ENCODE assay signal across 9 mouse cellular contexts in the genomic region with DNA sequence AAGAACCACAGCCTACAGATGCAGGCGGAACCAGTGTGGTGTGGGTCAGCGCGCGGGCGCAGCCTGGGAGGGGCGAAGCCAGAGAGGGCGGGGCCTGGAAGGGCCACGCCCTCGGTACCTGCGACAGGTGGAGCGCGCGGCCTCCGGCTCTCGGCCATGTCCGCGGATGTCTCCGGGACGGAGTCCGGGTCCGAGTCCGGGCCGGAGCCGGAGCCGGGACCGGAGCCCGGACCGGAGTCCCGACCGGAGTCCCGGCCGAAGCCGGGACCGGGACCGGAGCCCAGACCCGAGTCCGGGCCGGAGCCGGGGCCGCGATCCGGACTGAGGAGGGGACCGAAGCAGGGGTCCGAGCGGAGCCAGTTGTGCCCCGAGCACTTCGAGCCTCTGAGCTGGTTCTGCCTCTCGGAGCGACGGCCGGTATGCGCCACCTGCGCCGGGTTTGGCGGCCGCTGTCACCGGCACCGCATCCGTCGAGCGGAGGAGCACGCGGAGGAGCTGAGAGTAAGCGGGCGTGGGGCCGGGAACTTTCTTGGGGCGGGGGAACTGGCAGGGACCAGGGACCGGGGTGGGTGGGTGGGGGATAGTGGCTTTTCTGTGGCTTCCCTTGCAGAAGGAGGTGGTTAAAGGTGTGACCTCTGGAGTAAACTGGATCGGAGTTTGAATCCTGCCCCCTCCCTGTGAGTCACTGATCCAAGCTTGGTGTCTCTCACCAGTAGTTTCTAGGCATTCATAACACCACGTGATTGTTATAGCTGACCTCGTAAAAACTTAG. TPM values are rescaled to one million over a fixed set of nuclear protein-coding genes. Genes with fewer than 3 reads are reported as not detected.
A peak's percentile ranks its signal among the peaks of the same experiment; 100 is the strongest.
DNase-seq lines count a peak whose midpoint lies in the region; ATAC-seq lines count a peak whose summit lies in the region.
"Had no signal": no experiment of that assay in that cellular context is flagged by ENCODE, and none has a peak within 500 bp of the region (broad histone marks: within the 10 kb centered on the region; RNA-seq: fewer than 3 reads in every experiment).

A gene (plus strand): TSS at position 117 of the 772 bp plus-strand sequence.

- H3K36me3 ChIP-seq in limb, embryonic 10.5 days: no peaks in the 10 kb centered on the region
- no peaks in the 10 kb centered on the region for H3K36me3 ChIP-seq in stomach, embryonic 14.5 days (ENCODE audit: control insufficient read depth, insufficient read depth, low read length)
- H3K36me3 ChIP-seq: G1E had no signal

- peak; percentile 24 for DNase-seq in gastrocnemius, postnatal 14 days
- DNase-seq in gastrocnemius, adult 8-10 months (ENCODE audit: low spot score in 2 of 2): no peak
- DNase-seq in embryo, embryonic 10.5 days (ENCODE audit: low spot score): peak; percentile 44
- DNase-seq in heart, postnatal 14 days: peak; percentile 24 to 27
- DNase-seq in limb, embryonic 10.5 days (ENCODE audit: low spot score): peak; percentile 58
- no peak for DNase-seq in layer of hippocampus, adult 11-12 months (ENCODE audit: low spot score)

- H3K27me3 ChIP-seq in limb, embryonic 10.5 days (ENCODE audit: low read depth, poor library complexity, severe bottlenecking): peaks cover 54% of the 10 kb centered on the region
- no peaks in the 10 kb centered on the region for H3K27me3 ChIP-seq in stomach, embryonic 14.5 days (ENCODE audit: control insufficient read depth, insufficient read depth, low read length)

- peaks cover 13% of the 10 kb centered on the region for H3K4me1 ChIP-seq in limb, embryonic 10.5 days
- H3K4me1 ChIP-seq in stomach, embryonic 14.5 days (ENCODE audit: control insufficient read depth, insufficient read depth, low read length): no peaks in the 10 kb centered on the region; the same call in 1 of the 2 replicates

- peak within 1 kb of the TSS; percentile 55 for H3K4me3 ChIP-seq in limb, embryonic 10.5 days
- peak within 1 kb of the TSS; percentile 48 for H3K4me3 ChIP-seq in stomach, embryonic 14.5 days (ENCODE audit: low read depth, low read length)

- peak within 1 kb of the TSS; percentile 30; the same call in 1 of the 2 replicates for H3K9ac ChIP-seq in stomach, embryonic 14.5 days (replicated peaks; ENCODE audit: low read depth, low read length)

- intact Hi-C loops in gastrocnemius, postnatal 14 days (cut with DNase I; ENCODE audit: low total_unique reads): no loop called here
- intact Hi-C loops in heart, postnatal 14 days (cut with DNase I): no loop called here

- peak within 1 kb of the TSS; percentile 87 for H3K4me2 ChIP-seq in stomach, embryonic 14.5 days (replicated peaks; ENCODE audit: low read depth, low read length)

- no peaks in the 10 kb centered on the region for H3K9me3 ChIP-seq in limb, embryonic 10.5 days (replicated peaks)
- H3K9me3 ChIP-seq in stomach, embryonic 14.5 days (ENCODE audit: control insufficient read depth, low read depth, low read length): no peaks in the 10 kb centered on the region
- H3K9me3 ChIP-seq: G1E had no signal

- H3K27ac ChIP-seq in limb, embryonic 10.5 days: no peak within 1 kb of the TSS
- H3K27ac ChIP-seq in stomach, embryonic 14.5 days (ENCODE audit: low read length): no peak within 1 kb of the TSS

- peak; percentile 62 for ATAC-seq in megakaryocyte-erythroid progenitor cell, adult 5-6 weeks (replicated peaks; ENCODE audit: low FRiP score, low TSS enrichment, poor library complexity, severe bottlenecking)
- ATAC-seq in stomach, embryonic 14.5 days (ENCODE audit: insufficient number of reproducible peaks, insufficient read depth, low FRiP score, low read depth): peak; percentile 85

- 3% methylated on average over 71 of the region's 71 CpGs for WGBS in limb, embryonic 10.5 days
- 3% methylated on average over 71 of the region's 71 CpGs for WGBS in stomach, embryonic 14.5 days

RNA-seq across cellular contexts. Expression of the gene that starts here (rescaled TPM):
- under 1 TPM; 0.24 to 0.53 TPM for total RNA-seq in gastrocnemius, postnatal 14 days (2021)
- not detected for total RNA-seq in gastrocnemius, adult 8-10 months (2022)
- total RNA-seq in heart, postnatal 14 days (2021): under 1 TPM in 1 of 2 experiments, not detected in 1; 0.12 TPM
- 1.0 and 1.3 TPM in 2 replicates for polyA plus RNA-seq in limb, embryonic 10.5 days (2016; fragmentation: Nextera tagmentation; extraction: Ambion mirVana)
- total RNA-seq in megakaryocyte-erythroid progenitor cell, adult 5-6 weeks (2014; fragmentation: Nextera tagmentation): not detected in 2 replicates
- 0.09 and 1.0 TPM in 2 replicates for total RNA-seq in megakaryocyte-erythroid progenitor cell, adult 5-6 weeks (2017)
- 19.4 and 23.5 TPM in 2 replicates for polyA plus RNA-seq in stomach, embryonic 14.5 days (2014; fragmentation: Nextera tagmentation; extraction: Ambion mirVana)

Comparison
In these comparisons a context has a peak if more than half of its experiments do, and no peak if none do; other contexts are left out.
1. Peak in DNase-seq in gastrocnemius, postnatal 14 days; RNA of the gene not detected or under 1 TPM.
2. Peak in DNase-seq in heart, postnatal 14 days; RNA of the gene not detected or under 1 TPM.
3. DNase-seq: peak in embryo, embryonic 10.5 days (single experiment) and limb, embryonic 10.5 days (single experiment); none in gastrocnemius, adult 8-10 months (0 of 2) and layer of hippocampus, adult 11-12 months (single experiment).